Mouse (Mus musculus): ENCODE data around the gene Zfp750. TPM values are rescaled to one million over a fixed set of nuclear protein-coding genes. Genes with fewer than 3 reads are reported as not detected.
A peak's percentile ranks its signal among the peaks of the same experiment; 100 is the strongest.

The Zfp750 gene
- polyA plus RNA-seq, 1 experiment from 2014 or later = 1.8 TPM

DNA sequence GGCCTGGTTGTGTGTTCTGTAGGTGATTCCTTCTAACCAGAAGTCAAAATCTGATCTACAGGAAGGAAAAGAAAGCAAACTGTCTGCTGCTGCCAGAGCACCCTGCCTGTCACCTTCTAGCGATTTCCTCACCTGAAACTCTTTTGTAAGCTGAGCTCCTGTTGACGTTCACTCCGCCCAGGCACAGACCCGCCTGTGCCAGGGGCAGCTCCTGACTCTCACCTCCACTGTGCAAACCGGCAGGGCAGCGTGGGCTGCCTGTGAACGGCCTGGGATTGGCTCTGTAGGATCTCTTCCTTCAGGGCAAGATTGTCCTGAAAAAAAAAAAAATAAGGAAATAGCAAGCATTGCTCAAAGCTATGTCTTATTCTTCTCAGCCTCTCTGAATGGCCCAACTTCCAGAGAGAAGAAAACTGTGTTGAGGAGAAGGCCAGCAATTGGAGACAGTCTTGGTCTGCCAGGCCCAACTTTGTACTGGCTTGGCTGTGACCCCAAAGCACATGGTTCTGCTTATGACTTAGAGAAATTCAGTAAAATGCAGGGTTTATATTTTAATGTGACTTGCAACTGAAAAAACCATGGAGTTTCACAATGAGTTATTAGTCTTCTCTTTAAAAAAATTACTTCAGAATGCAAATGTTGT is 25.7 kb upstream of the Zfp750 start:
- H3K4me2 ChIP-seq (ENCODE audit: low read depth, low read length) = no peak overlapping the region
- ATAC-seq (ENCODE audit: low read depth) = no peak

DNA sequence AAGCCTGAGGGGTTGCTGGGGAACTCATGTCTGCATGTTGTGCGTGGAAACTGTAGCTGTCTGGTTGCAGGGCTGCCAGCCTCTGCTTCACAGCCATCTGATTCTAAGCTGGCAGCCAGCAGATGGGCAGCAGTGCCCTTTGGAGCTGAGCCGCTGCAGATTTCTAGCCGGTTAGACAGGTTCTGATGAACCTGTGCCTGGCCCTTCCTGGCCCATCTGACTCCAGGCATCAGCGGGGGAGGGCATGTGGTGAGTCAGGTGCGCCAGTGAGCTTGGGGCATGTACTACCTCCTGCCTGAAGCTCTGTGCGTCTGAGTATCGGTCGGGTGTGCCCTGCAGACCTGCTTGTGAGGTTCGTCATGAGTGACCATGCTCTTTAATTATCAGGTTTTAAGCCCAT is 24.8 kb upstream of the Zfp750 start:
- H3K4me2 ChIP-seq (ENCODE audit: low read depth, low read length) = peak overlapping the region; percentile 46
- peak overlapping the region; percentile 41 for H3K9ac ChIP-seq (ENCODE audit: low read depth, low read length)
- no peak for ATAC-seq (ENCODE audit: low read depth)
- H3K9me3 ChIP-seq (replicated peaks; ENCODE audit: control insufficient read depth, low read length) = no peaks in the 10 kb centered on the region
- H3K27ac ChIP-seq (ENCODE audit: low read length) = peak overlapping the region; percentile 84
- H3K36me3 ChIP-seq (ENCODE audit: control insufficient read depth, insufficient read depth) = peaks cover 2% of the 10 kb centered on the region
- H3K4me1 ChIP-seq (ENCODE audit: control insufficient read depth, low read depth, low read length) = peaks cover 55% of the 10 kb centered on the region
- WGBS (ENCODE audit: insufficient replicate concordance) = 73% methylated on average over 9 of the region's 9 CpGs
- 0 out of 2 replicates have a peak overlapping the region, but pooled peaks have one; percentile 11 for H3K4me3 ChIP-seq (ENCODE audit: low read depth, low read length)
- no peaks in the 10 kb centered on the region for H3K27me3 ChIP-seq (ENCODE audit: control insufficient read depth, insufficient read depth, low read depth, low read length)

More for the DNA sequence above, 25.7 kb upstream of the Zfp750 start:
- Histone ChIP-seq H3K4me1 (ENCODE audit: control insufficient read depth, low read depth, low read length) (peaks cover 65% of the 10 kb centered on the region), H3K9ac (ENCODE audit: low read depth, low read length) (no peak overlapping the region), H3K27me3 (ENCODE audit: control insufficient read depth, insufficient read depth, low read depth, low read length) (no peaks in the 10 kb centered on the region), H3K36me3 (ENCODE audit: control insufficient read depth, insufficient read depth) (peaks cover 2% of the 10 kb centered on the region), H3K27ac (ENCODE audit: low read length) (peak overlapping the region; percentile 84), H3K4me3 (ENCODE audit: low read depth, low read length) (no peak overlapping the region), H3K9me3 (replicated peaks; ENCODE audit: control insufficient read depth, low read length) (no peaks in the 10 kb centered on the region)
- WGBS (ENCODE audit: insufficient replicate concordance) = 72% methylated on average over 7 of the region's 7 CpGs

DNA sequence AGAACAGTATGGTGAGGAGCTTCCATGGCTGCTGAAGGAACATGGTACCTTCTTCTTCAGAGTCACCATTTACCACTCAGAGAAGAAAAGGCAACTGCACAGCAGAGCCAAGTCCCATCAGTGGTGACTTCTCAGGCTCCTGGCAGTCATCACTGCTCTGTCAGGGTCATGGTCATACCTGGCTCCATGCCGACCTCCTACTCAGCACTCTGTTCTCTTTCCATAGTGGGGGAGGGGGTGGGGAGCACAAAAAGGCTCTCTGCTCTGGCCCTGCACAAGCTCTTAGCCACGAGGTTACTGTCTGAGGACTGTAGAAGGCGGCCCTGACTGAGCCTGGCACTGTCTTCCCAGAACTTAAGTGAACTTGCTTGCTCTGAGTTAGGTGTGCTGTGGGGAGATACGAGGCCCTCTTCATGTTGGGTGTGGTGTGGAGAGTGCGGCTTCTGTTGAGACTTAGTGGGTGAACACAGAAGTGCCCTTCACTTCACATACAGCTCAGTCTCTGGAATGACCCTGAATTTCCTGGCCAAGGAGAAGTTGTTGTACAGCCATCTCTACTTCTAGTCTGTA is 24.2 kb upstream of the Zfp750 start:
- H3K27ac ChIP-seq (ENCODE audit: low read length) = peak overlapping the region; percentile 84
- 48% methylated on average over 5 of the region's 5 CpGs for WGBS (ENCODE audit: insufficient replicate concordance)
- peaks cover 51% of the 10 kb centered on the region for H3K4me1 ChIP-seq (ENCODE audit: control insufficient read depth, low read depth, low read length)

DNA sequence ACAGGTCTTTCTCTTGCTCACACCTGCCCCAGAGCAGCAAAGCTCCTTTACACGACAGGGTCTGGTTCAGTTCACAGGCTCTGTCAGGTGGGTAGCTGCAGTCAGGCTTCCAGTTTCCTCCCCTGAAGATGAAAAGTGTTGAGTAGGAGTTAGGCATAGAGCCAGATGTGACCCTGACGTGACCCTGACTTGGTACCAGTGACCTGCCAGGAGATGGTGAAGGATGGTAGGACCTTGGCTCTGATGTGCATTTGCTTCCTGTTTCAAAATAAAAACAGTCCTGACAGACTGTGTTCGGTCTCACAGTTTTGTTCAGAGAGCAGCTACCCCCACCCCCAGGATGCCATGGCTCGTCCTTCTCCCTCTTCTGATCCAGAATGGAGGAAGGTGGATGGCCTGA is 23.3 kb upstream of the Zfp750 start:
- H3K4me1 ChIP-seq (ENCODE audit: control insufficient read depth, low read depth, low read length) = peaks cover 43% of the 10 kb centered on the region
- no peak overlapping the region for H3K4me2 ChIP-seq (ENCODE audit: low read depth, low read length)
- no peak overlapping the region for H3K27ac ChIP-seq (ENCODE audit: low read length)
- no peak for ATAC-seq (ENCODE audit: low read depth)
- no peak overlapping the region for H3K4me3 ChIP-seq (ENCODE audit: low read depth, low read length)
- no peak overlapping the region; the same call in 1 of the 2 replicates for H3K9ac ChIP-seq (ENCODE audit: low read depth, low read length)
- H3K27me3 ChIP-seq (ENCODE audit: control insufficient read depth, insufficient read depth, low read depth, low read length) = no peaks in the 10 kb centered on the region
- no peaks in the 10 kb centered on the region for H3K9me3 ChIP-seq (replicated peaks; ENCODE audit: control insufficient read depth, low read length)
- peaks cover 2% of the 10 kb centered on the region for H3K36me3 ChIP-seq (ENCODE audit: control insufficient read depth, insufficient read depth)
- 79% methylated on average over 4 of the region's 4 CpGs for WGBS (ENCODE audit: insufficient replicate concordance)

More for the DNA sequence above, 24.2 kb upstream of the Zfp750 start:
- Histone ChIP-seq H3K9me3 (replicated peaks; ENCODE audit: control insufficient read depth, low read length) (no peaks in the 10 kb centered on the region), H3K4me2 (ENCODE audit: low read depth, low read length) (peak overlapping the region; percentile 46), H3K4me3 (ENCODE audit: low read depth, low read length) (0 out of 2 replicates have a peak overlapping the region, but pooled peaks have one; percentile 11), H3K27me3 (ENCODE audit: control insufficient read depth, insufficient read depth, low read depth, low read length) (no peaks in the 10 kb centered on the region), H3K36me3 (ENCODE audit: control insufficient read depth, insufficient read depth) (peaks cover 2% of the 10 kb centered on the region), H3K9ac (ENCODE audit: low read depth, low read length) (peak overlapping the region; percentile 44)
- ATAC-seq (ENCODE audit: low read depth) = peak; percentile 76

DNA sequence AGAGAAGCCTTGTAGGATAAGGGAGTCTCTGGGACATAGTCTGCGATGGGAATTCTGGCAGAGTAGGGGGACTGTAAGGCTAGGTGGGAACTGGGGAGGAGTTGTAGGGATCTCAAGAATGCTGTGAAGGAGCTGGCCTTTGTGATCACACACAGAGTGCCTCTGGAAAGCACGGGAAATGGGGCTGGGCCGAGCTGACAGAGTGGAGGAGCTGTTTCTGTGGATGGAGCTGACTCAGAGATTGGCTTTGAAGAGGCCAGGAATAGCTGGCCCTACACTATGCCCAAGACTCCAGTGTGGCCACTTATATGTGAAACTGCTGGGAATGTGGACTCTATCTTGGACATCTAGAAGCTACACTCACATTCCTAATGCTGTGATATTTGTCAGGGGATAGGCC is 17.4 kb upstream of the Zfp750 start:
- Histone ChIP-seq H3K4me1 (ENCODE audit: control insufficient read depth, low read depth, low read length) (no peaks in the 10 kb centered on the region), H3K9ac (ENCODE audit: low read depth, low read length) (no peak overlapping the region), H3K36me3 (ENCODE audit: control insufficient read depth, insufficient read depth) (peaks cover under 1% of the 10 kb centered on the region; the same call in 1 of the 2 replicates), H3K27me3 (ENCODE audit: control insufficient read depth, insufficient read depth, low read depth, low read length) (no peaks in the 10 kb centered on the region), H3K9me3 (replicated peaks; ENCODE audit: control insufficient read depth, low read length) (no peaks in the 10 kb centered on the region), H3K4me2 (ENCODE audit: low read depth, low read length) (no peak overlapping the region), H3K27ac (ENCODE audit: low read length) (no peak overlapping the region; the same call in 1 of the 2 replicates), H3K4me3 (ENCODE audit: low read depth, low read length) (no peak overlapping the region)
- WGBS (ENCODE audit: insufficient replicate concordance) = 53% methylated on average over 3 of the region's 3 CpGs
- no peak for ATAC-seq (ENCODE audit: low read depth)

DNA sequence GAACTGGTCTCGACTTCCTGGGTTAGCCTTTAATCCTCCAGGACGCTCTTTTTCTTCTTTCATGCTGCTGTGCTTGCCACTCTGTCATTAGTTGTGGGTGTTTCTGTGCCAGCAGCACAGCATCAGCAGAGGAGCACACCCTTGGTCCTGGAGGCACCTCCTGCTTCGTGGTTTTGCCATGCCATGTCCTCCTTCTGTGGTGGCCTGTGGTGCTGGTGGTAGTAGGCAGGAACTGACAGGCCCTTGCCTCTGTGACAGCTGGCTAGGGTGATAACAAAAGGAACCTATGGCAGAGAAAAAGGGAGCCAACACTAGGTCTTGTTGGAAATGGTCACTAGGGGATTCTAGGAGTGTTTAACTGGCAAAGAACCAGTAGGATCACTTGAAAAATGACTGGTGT is 10.6 kb upstream of the Zfp750 start:
- no peak overlapping the region for H3K4me3 ChIP-seq (ENCODE audit: low read depth, low read length)
- H3K36me3 ChIP-seq (ENCODE audit: control insufficient read depth, insufficient read depth) = no peaks in the 10 kb centered on the region
- H3K4me1 ChIP-seq (ENCODE audit: control insufficient read depth, low read depth, low read length) = no peaks in the 10 kb centered on the region
- WGBS (ENCODE audit: insufficient replicate concordance) = 55% methylated on average over 3 of the region's 3 CpGs
- no peak for ATAC-seq (ENCODE audit: low read depth)
- no peak overlapping the region for H3K9ac ChIP-seq (ENCODE audit: low read depth, low read length)
- no peak overlapping the region for H3K27ac ChIP-seq (ENCODE audit: low read length)
- H3K27me3 ChIP-seq (ENCODE audit: control insufficient read depth, insufficient read depth, low read depth, low read length) = no peaks in the 10 kb centered on the region
- no peaks in the 10 kb centered on the region for H3K9me3 ChIP-seq (replicated peaks; ENCODE audit: control insufficient read depth, low read length)
- H3K4me2 ChIP-seq (ENCODE audit: low read depth, low read length) = no peak overlapping the region

DNA sequence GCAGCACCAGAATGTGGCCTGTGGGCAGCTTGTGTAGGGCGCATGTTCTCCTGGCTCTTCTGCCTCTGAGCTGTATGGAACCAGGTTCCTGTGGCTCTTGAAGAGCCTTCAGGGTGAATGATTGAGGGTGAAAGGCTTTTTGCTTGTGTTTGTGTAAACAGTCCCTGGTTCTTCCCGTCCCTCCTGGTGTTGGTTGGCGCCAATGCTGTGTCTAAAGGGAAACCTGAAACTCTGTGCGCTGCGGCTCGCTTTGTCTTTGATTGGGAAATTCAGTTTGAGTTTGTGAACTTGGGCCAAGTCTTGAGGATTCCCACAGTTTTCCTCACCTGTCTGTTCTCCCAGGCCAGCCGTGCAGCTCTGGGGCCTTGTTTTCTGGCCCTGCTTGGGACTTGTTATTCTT is 5.1 kb upstream of the Zfp750 start:
- WGBS (ENCODE audit: insufficient replicate concordance) = 88% methylated on average over 7 of the region's 7 CpGs
- no peaks in the 10 kb centered on the region for H3K27me3 ChIP-seq (ENCODE audit: control insufficient read depth, insufficient read depth, low read depth, low read length)
- no peak overlapping the region for H3K4me3 ChIP-seq (ENCODE audit: low read depth, low read length)
- H3K27ac ChIP-seq (ENCODE audit: low read length) = no peak overlapping the region
- H3K4me2 ChIP-seq (ENCODE audit: low read depth, low read length) = no peak overlapping the region
- H3K9ac ChIP-seq (ENCODE audit: low read depth, low read length) = no peak overlapping the region
- no peaks in the 10 kb centered on the region for H3K9me3 ChIP-seq (replicated peaks; ENCODE audit: control insufficient read depth, low read length)
- H3K4me1 ChIP-seq (ENCODE audit: control insufficient read depth, low read depth, low read length) = peaks cover 12% of the 10 kb centered on the region
- no peaks in the 10 kb centered on the region for H3K36me3 ChIP-seq (ENCODE audit: control insufficient read depth, insufficient read depth)
- ATAC-seq (ENCODE audit: low read depth) = no peak

DNA sequence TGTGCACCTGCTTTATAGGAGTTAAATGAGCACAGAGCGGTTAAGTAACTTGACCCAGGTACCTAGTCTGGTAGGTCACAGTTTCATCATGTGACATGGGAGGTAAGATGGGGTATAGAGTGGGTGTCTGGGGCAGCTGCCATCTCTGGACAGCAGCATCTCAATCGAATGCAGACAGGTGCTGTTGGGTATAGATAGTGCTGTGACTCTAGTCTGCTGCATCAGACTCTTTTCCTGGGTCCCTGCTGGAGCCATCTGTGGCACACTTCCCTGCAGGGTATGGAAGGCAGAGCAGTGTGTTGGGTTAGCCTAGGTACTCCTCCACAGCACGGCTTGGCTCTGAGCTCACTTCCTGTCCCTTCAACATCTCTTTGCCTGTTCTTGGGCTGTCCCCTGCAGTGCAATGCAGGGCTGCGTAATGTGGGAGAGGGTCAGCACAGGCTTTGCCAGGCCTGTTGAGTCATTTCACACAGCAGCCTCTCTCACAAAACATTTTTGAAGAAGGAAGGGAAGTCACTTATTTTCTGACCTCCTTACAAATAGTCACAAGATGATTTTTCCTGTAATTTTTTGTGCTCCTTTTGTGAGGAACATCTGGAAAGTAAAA is 3.1 kb upstream of the Zfp750 start:
- H3K4me2 ChIP-seq (ENCODE audit: low read depth, low read length) = no peak overlapping the region
- H3K4me3 ChIP-seq (ENCODE audit: low read depth, low read length) = no peak overlapping the region
- WGBS (ENCODE audit: insufficient replicate concordance) = 72% methylated on average over 4 of the region's 4 CpGs
- no peak overlapping the region for H3K27ac ChIP-seq (ENCODE audit: low read length)
- H3K36me3 ChIP-seq (ENCODE audit: control insufficient read depth, insufficient read depth) = no peaks in the 10 kb centered on the region
- ATAC-seq (ENCODE audit: low read depth) = peak; percentile 3; the same call in 1 of the 2 replicates
- peaks cover 17% of the 10 kb centered on the region for H3K4me1 ChIP-seq (ENCODE audit: control insufficient read depth, low read depth, low read length)
- H3K27me3 ChIP-seq (ENCODE audit: control insufficient read depth, insufficient read depth, low read depth, low read length) = no peaks in the 10 kb centered on the region
- no peaks in the 10 kb centered on the region for H3K9me3 ChIP-seq (replicated peaks; ENCODE audit: control insufficient read depth, low read length)
- H3K9ac ChIP-seq (ENCODE audit: low read depth, low read length) = no peak overlapping the region

DNA sequence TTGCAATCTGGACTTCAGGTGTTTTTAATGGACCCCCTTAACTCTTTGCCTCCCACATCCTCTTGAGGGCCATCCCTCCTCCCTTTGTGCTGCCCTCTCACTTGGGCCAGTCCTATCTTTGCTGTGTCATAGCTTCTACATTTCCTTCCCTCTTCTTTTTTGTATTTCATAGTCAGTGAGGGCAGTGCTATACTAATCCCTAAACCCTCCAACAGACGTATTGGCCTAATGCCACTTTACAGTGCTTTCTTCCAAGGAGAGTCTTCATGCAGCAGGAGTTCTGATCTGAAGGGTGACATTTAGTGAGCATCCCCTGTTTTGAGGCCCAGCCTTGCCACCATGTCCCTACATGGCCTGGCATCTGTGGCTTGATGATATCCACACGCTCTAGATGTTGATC is 1.6 kb upstream of the Zfp750 start:
- no peak overlapping the region for H3K27ac ChIP-seq (ENCODE audit: low read length)
- H3K9ac ChIP-seq (ENCODE audit: low read depth, low read length) = no peak overlapping the region
- ATAC-seq (ENCODE audit: low read depth) = no peak
- no peaks in the 10 kb centered on the region for H3K36me3 ChIP-seq (ENCODE audit: control insufficient read depth, insufficient read depth)
- no peak overlapping the region for H3K4me2 ChIP-seq (ENCODE audit: low read depth, low read length)
- peaks cover 17% of the 10 kb centered on the region for H3K4me1 ChIP-seq (ENCODE audit: control insufficient read depth, low read depth, low read length)
- H3K27me3 ChIP-seq (ENCODE audit: control insufficient read depth, insufficient read depth, low read depth, low read length) = no peaks in the 10 kb centered on the region
- 49% methylated on average over 2 of the region's 2 CpGs for WGBS (ENCODE audit: insufficient replicate concordance)
- no peak overlapping the region for H3K4me3 ChIP-seq (ENCODE audit: low read depth, low read length)
- no peaks in the 10 kb centered on the region for H3K9me3 ChIP-seq (replicated peaks; ENCODE audit: control insufficient read depth, low read length)
